Mouse (Mus musculus) C2C12 (cell line): ENCODE results near the gene Lepr.

Source experiments
- CTCF ChIP-seq: IDR thresholded peaks from one replicate; pipeline ENCODE4 v1.5.1; 2011; ENCODE audit not compliant: control insufficient read depth, insufficient read depth, insufficient read length
- MAX ChIP-seq: IDR thresholded peaks from one replicate; pipeline ENCODE4 v1.6.1; 2011; ENCODE audit warnings: mild to moderate bottlenecking, control low read depth
- MYOD1 ChIP-seq: IDR thresholded peaks from one replicate; pipeline ENCODE4 v1.6.1; 2011; ENCODE audit warnings: low read depth; ENCODE audit not compliant: control insufficient read depth, insufficient read length

GRCm38 (mm10) chr4:101715805-101716204 is 1.4 kb upstream of the Lepr start:
- TF ChIP-seq CTCF (no peak), MYOD1 (no peak), MAX (no peak)
